Mouse (Mus musculus) embryonic facial prominence, embryonic 10.5 days (tissue): ENCODE data around the gene Ppp2ca. TPM values are rescaled to one million over a fixed set of nuclear protein-coding genes. Genes with fewer than 3 reads are reported as not detected.

Source experiments
- DNase-seq: peaks from one replicate; pipeline ENCODE4 v3.0.0-alpha.2; 2017; ENCODE audit warnings: low spot score
- H3K27ac ChIP-seq: fragments of 300-500 bp; sonication (generic); replicated peaks from 2 replicates; pipeline ENCODE4 v1.5.1; 2016; ENCODE audit warnings: mild to moderate bottlenecking
- H3K27me3 ChIP-seq: fragments of 300-500 bp; sonication (generic); replicated peaks from 2 replicates; pipeline ENCODE4 v1.6.1; 2016; ENCODE audit warnings: low read depth, mild to moderate bottlenecking; ENCODE audit not compliant: poor library complexity, severe bottlenecking
- H3K36me3 ChIP-seq: fragments of 300-500 bp; sonication (generic); replicated peaks from 2 replicates; pipeline ENCODE4 v1.6.1; 2016; ENCODE audit warnings: mild to moderate bottlenecking, moderate library complexity
- H3K4me1 ChIP-seq: fragments of 300-500 bp; sonication (generic); 2 replicates; pipeline ENCODE4 v1.6.1; 2016
- H3K4me3 ChIP-seq: fragments of 300-500 bp; sonication (generic); 2 replicates; pipeline ENCODE4 v1.5.1; 2016; ENCODE audit warnings: mild to moderate bottlenecking, moderate library complexity
- H3K9me3 ChIP-seq: fragments of 300-500 bp; sonication (generic); 2 replicates; pipeline ENCODE4 v1.6.1; 2016; ENCODE audit warnings: mild to moderate bottlenecking
- WGBS: fragments of 180-500 bp; shearing (Covaris S2); methylation state at CpG from one replicate; pipeline ENCODE4 v1.1.7; 2016; 5-methylcytosine and 5-hydroxymethylcytosine counted together
- microRNA-seq: library from miRNA; unstranded; fragments of <30 nt; microRNA quantifications from one replicate; pipeline ENCODE4, GENCODE M21; 2017
- polyA plus RNA-seq: library from polyadenylated mRNA; unstranded; fragments of >200 nt; fragmentation: Nextera tagmentation; extraction: Ambion mirVana; gene quantifications from 2 replicates; pipeline ENCODE4 v1.2.1, GENCODE M21; 2016

Ppp2ca gene
- polyA plus RNA-seq, 1 experiment from 2014 or later, result 80.3 TPM

- DNase-seq, result no peak
- H3K27me3 ChIP-seq, result peaks cover 80% of the 10 kb centered on the region
Observed at GRCm38 (mm10) chr11:52168461-52168860, 70.0 kb downstream of the Ppp2ca start.

More at GRCm38 (mm10) chr11:52168461-52168860, 70.0 kb downstream of the Ppp2ca start:
- 24% methylated on average over 12 of the region's 12 CpGs for WGBS
- Histone ChIP-seq H3K27ac (no peak overlapping the region), H3K4me3 (peak overlapping the region; percentile 58), H3K4me1 (peaks cover 12% of the 10 kb centered on the region), H3K9me3 (no peaks in the 10 kb centered on the region), H3K36me3 (no peaks in the 10 kb centered on the region)

Small RNAs within 50 kb of the gene (microRNA-seq; reads per million reads assigned to microRNA genes)
- gene Gm24157 (1.2 reads per million), gene Mir3061 (29.3 reads per million, percentile 34 among the genes with 10 or more reads in this experiment)

Other genes starting within 250 kb of the Ppp2ca start
- gene Jade2, start 241.0 kb upstream of the Ppp2ca start, polyA plus RNA-seq, result 0.65 and 0.80 TPM in 2 replicates
- gene Cdkn2aipnl, start 131.0 kb upstream of the Ppp2ca start, polyA plus RNA-seq, result 128 and 133 TPM in 2 replicates
- 220 and 223 TPM in 2 replicates for gene Ube2b, start 97.9 kb upstream of the Ppp2ca start, polyA plus RNA-seq
- 10.6 and 14.0 TPM in 2 replicates for gene Cdkl3, start 94.5 kb upstream of the Ppp2ca start, polyA plus RNA-seq
- not detected in 2 replicates for gene Olfr1373, start 46.8 kb downstream of the Ppp2ca start, polyA plus RNA-seq
- not detected in 2 replicates for gene Olfr1371, start 115.3 kb downstream of the Ppp2ca start, polyA plus RNA-seq
- gene Skp1a, start 133.3 kb downstream of the Ppp2ca start, polyA plus RNA-seq, result 938 and 966 TPM in 2 replicates
- 11.3 and 13.0 TPM in 2 replicates for gene Tcf7, start 184.3 kb downstream of the Ppp2ca start, polyA plus RNA-seq